Mouse (Mus musculus): ENCODE results near the gene 4931422A03Rik. TPM values are rescaled to one million over a fixed set of nuclear protein-coding genes. Genes with fewer than 3 reads are reported as not detected.

4931422A03Rik gene
- polyA plus RNA-seq, 1 experiment from 2014 or later, result 1.9 TPM

DNA sequence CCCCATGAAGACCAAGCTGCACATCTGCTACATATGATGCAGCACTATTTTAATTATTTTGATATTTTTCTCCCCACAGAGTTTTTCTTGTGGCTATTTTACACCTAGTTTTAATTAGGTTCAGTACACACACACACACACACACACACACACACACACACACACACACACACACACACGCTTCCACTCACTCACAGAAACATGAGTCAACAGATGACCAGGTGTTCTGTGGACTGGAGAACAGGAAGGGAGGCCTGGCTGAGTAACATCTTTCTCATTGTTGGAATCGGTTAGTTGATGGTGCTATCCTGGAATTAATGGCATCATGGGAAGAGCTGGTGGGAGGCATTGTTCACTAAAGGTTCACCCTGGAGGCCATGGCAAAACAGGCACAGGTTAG lies 90.5 kb downstream of the 4931422A03Rik start:
- 90% methylated on average over 2 of the region's 2 CpGs for WGBS
- Histone ChIP-seq H3K4me3 (no peak overlapping the region), H3K9me3 (no peaks in the 10 kb centered on the region), H3K36me3 (no peaks in the 10 kb centered on the region), H3K4me1 (peaks cover 15% of the 10 kb centered on the region; the same call in 1 of the 2 replicates), H3K27ac (no peak overlapping the region), H3K27me3 (ENCODE audit: insufficient read depth, poor library complexity, severe bottlenecking) (peaks cover 8% of the 10 kb centered on the region; the same call in 1 of the 2 replicates)
- DNase-seq (ENCODE audit: low spot score), result no peak

DNA sequence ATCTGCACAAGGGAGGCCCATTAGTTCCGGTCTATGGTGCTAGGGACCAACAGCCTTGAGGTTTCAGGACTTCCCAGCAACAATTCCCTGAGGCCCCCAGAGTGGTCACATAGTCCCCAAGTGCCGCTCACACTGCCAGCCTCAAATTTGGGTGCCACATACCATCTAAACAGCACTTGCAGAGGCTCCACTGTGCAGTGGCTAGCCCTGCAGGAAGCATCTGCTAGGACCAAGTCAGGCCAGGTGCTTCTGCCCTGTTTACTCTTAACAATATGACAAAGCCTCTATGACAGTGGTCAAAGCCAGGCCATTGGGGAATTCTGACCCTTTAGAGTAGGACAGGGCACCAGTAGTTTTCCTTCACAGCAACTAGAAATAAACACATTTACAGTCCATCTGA lies 91.5 kb downstream of the 4931422A03Rik start:
- Histone ChIP-seq H3K4me3 (no peak overlapping the region), H3K27ac (no peak overlapping the region), H3K27me3 (ENCODE audit: insufficient read depth, poor library complexity, severe bottlenecking) (peaks cover 6% of the 10 kb centered on the region; the same call in 1 of the 2 replicates), H3K36me3 (no peaks in the 10 kb centered on the region), H3K9me3 (no peaks in the 10 kb centered on the region), H3K4me1 (peaks cover 19% of the 10 kb centered on the region)
- DNase-seq (ENCODE audit: low spot score), result no peak
- WGBS, result 91% methylated on average over 2 of the region's 2 CpGs

DNA sequence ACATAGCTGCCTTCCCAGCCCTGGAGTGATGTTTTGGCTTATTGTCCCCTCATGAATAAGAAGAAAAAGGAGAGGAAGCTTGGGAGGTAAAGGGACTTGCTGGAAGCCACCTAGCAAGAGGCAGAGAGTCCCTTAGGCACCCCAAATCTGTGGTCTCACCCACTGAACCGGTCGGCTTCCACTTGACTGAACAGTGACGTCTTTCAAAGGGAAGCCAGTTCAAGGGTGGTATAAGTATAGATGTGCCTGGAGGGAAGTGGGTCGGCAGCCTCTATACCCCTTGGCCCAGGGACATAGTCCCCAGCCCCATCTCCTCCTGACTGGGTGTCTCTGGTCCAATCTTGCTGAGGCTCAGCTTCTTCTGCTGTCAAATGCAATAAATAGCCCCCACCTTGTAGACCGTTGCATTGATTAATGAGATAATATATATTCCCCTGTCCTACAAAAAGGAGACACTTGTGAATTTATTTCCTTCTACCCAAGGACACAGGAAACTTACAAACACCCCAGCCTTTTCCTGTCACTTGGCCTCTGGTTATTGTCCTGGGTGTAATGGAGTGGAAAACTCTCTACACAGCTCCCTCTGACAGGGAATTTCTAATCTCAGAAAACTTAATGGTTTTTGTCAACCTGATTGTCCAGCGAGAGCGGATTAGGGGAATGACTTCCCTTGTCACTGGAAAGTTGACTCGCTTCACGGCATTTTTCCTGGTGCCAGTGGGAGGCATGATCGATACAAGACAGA lies 92.3 kb downstream of the 4931422A03Rik start:
- Histone ChIP-seq H3K36me3 (no peaks in the 10 kb centered on the region), H3K4me3 (no peak overlapping the region), H3K4me1 (peaks cover 22% of the 10 kb centered on the region), H3K9me3 (no peaks in the 10 kb centered on the region), H3K27me3 (ENCODE audit: insufficient read depth, poor library complexity, severe bottlenecking) (peaks cover 5% of the 10 kb centered on the region; the same call in 1 of the 2 replicates), H3K27ac (no peak overlapping the region)
- WGBS, result 51% methylated on average over 10 of the region's 10 CpGs
- DNase-seq (ENCODE audit: low spot score), result no peak

DNA sequence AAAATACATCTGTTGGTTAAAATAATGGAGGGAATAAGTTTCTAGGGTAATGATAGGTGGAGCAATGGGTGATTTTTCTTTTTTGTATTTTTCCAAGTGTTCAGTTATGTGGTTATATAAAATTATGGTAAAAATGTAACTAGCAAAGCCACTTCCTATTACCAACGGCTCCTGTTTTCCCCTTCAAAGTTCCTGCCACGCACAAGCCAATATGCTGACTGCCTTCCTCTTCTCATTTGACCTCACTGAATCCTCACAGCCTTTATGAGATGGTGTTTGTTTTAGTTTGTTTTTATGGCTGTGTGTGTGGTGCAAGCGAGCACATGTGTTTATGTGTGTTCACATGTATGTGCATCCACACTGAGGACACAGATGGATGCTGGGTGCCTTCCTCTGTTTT lies 93.5 kb downstream of the 4931422A03Rik start:
- Histone ChIP-seq H3K4me1 (peaks cover 25% of the 10 kb centered on the region), H3K36me3 (no peaks in the 10 kb centered on the region), H3K4me3 (no peak overlapping the region), H3K9me3 (no peaks in the 10 kb centered on the region), H3K27ac (no peak overlapping the region), H3K27me3 (ENCODE audit: insufficient read depth, poor library complexity, severe bottlenecking) (no peaks in the 10 kb centered on the region)
- WGBS, result 89% methylated on average over 3 of the region's 3 CpGs
- DNase-seq (ENCODE audit: low spot score), result no peak

DNA sequence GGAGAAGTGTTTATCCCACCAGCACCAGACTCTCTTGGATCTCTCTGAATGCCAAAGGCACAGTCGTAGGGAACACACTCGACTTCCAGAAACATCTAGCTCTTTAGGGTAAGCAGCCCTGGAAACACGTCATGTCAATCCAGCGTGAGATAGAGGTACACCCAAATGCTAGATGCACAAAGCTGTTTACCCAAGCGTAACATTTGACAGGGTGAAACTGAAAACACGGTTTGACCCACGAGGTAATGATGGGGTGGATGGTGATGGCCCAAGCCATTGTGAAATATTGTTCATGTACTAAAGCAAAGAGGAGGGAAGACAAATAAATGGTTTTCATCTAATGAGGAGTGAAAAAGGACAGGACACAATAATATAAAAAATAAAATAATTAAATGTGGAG lies 93.9 kb downstream of the 4931422A03Rik start:
- H3K9me3 ChIP-seq, result no peaks in the 10 kb centered on the region
- no peaks in the 10 kb centered on the region for H3K27me3 ChIP-seq (ENCODE audit: insufficient read depth, poor library complexity, severe bottlenecking)
- no peak for DNase-seq (ENCODE audit: low spot score)
- H3K4me1 ChIP-seq, result peaks cover 25% of the 10 kb centered on the region
- no peaks in the 10 kb centered on the region for H3K36me3 ChIP-seq
- 72% methylated on average over 7 of the region's 7 CpGs for WGBS
- H3K4me3 ChIP-seq, result no peak overlapping the region
- H3K27ac ChIP-seq, result no peak overlapping the region

DNA sequence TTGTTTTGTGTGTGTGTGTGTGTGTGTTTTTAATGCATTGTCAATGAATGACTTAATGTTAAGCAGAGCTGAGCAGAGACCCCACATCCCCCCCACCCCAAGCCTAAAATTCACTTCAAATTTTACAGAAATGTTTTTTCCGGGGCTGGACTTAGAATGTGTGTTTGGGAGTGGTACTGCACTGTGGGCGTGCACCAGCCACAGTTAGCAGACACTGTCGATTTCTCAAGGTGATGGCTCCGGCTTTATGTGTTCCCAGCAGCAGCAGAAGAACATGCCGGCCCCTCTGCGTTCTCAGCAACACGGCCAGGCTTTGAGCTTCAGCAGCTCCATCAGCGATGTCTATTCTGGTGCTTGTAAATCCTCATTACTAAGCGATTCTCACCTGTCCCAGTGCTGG lies 95.7 kb downstream of the 4931422A03Rik start:
- H3K9me3 ChIP-seq, result no peaks in the 10 kb centered on the region
- peaks cover 25% of the 10 kb centered on the region for H3K4me1 ChIP-seq
- H3K27me3 ChIP-seq (ENCODE audit: insufficient read depth, poor library complexity, severe bottlenecking), result no peaks in the 10 kb centered on the region
- no peak overlapping the region for H3K4me3 ChIP-seq
- no peak overlapping the region for H3K27ac ChIP-seq
- 70% methylated on average over 9 of the region's 9 CpGs for WGBS
- no peak for DNase-seq (ENCODE audit: low spot score)
- no peaks in the 10 kb centered on the region for H3K36me3 ChIP-seq

DNA sequence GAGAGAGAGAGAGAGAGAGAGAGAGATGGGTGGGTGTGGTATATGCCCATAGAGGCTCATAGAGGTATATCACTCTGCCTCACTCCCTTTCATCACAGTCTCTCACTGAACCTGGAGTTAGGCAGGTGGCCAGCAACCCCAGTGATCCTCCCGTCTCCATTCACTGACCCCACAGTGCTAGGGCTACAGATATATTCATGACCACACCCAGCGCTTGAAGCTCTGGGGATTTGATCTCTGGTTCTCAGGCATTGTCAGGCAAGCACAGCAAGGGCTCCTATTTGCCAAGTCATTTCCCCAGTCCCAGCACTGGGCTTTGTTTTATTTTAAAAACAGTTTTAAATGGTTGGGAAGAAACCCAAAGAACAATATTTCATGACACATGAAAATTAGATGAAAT lies 96.1 kb downstream of the 4931422A03Rik start:
- WGBS, result 54% methylated on average over 2 of the region's 2 CpGs
- Histone ChIP-seq H3K4me1 (peaks cover 25% of the 10 kb centered on the region), H3K27ac (no peak overlapping the region), H3K27me3 (ENCODE audit: insufficient read depth, poor library complexity, severe bottlenecking) (no peaks in the 10 kb centered on the region), H3K4me3 (no peak overlapping the region), H3K9me3 (no peaks in the 10 kb centered on the region), H3K36me3 (no peaks in the 10 kb centered on the region)
- no peak for DNase-seq (ENCODE audit: low spot score)

DNA sequence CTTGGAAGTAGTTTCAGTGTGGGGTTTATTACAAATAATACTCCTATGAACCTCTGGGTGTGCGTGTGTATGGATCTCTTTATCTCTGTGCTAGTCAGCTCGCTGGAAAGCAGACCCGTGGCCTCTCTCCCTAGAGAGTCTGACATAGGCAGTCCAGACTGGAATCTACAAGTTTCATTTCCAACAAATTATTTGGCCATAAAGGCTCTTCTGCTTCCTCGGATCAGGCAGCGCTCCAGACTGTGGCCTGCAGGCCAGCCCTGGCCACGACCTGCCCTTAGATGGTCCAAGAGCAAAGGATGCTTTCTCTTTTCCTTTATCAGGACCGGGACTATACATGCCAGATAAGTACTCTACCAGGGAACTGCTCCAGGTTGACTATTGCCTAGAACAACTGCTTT lies 96.7 kb downstream of the 4931422A03Rik start:
- Histone ChIP-seq H3K4me3 (no peak overlapping the region), H3K27ac (no peak overlapping the region), H3K27me3 (ENCODE audit: insufficient read depth, poor library complexity, severe bottlenecking) (no peaks in the 10 kb centered on the region), H3K4me1 (peaks cover 22% of the 10 kb centered on the region), H3K36me3 (no peaks in the 10 kb centered on the region), H3K9me3 (no peaks in the 10 kb centered on the region)
- no peak for DNase-seq (ENCODE audit: low spot score)
- 56% methylated on average over 7 of the region's 7 CpGs for whole genome bisulfite sequencing

DNA sequence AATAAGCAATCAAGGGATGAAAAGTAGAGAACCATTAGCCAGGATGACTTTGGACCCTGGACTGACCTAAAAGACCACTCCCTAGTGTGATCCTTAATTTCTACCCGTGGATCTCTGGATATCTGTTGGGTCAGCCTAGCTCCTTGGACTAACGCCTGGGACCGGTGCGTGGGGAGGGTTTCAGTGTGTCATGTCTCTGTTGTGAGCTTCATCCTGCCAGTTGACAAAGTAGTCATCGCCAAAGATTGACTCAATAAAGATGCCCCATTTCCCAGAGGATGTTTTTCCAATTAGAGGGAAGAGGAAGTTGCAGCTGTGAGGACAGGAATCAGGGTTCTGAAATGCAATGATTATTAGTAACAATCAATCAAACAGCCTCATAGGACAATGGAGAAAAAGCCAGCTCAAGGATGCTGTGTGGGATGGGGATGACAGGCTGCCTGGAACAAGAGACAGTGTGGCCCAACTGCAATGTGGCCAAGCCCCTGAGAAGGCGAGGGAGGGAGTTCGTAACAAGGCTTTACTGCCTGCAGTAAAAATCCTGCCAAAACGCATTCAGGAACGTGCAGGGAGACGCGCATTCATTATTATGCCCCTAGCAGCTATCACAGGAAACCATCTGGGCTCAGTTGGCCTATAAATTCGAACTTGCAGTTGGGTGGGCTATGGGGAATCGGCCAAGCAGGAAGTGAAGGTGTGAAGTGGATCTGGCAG lies 97.7 kb downstream of the 4931422A03Rik start:
- Histone ChIP-seq H3K4me3 (no peak overlapping the region), H3K4me1 (peaks cover 12% of the 10 kb centered on the region), H3K36me3 (no peaks in the 10 kb centered on the region), H3K27ac (no peak overlapping the region), H3K9me3 (no peaks in the 10 kb centered on the region), H3K27me3 (ENCODE audit: insufficient read depth, poor library complexity, severe bottlenecking) (no peaks in the 10 kb centered on the region)
- 66% methylated on average over 13 of the region's 13 CpGs for WGBS
- no peak for DNase-seq (ENCODE audit: low spot score)

DNA sequence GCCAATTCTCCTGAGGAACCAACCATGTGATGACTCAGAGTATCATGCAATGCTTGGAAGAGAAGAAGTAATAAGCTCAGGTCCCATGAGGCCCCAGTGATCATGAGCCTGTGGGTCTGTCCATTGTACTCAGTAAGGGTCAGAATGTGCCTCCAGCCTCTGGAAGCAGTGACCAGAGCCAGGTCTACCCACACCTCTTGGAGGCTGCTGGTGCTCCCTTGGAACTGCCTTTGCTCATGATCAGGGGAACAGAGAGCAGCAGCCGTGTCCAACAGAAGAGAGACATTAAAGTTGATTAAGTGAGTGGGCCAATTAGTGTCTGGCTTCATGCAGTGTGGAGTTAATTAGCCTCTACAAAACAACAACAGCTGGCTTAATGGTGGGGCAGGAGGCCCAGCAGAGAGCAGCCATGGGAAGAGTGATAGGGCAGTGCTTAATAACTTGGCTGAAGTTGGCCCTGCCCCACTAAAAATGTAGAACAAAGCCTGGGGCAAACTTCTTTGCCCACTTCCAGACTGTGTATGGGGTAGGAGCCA lies 100.5 kb downstream of the 4931422A03Rik start:
- H3K9me3 ChIP-seq, result no peaks in the 10 kb centered on the region
- H3K27ac ChIP-seq, result no peak overlapping the region
- H3K4me3 ChIP-seq, result no peak overlapping the region
- no peaks in the 10 kb centered on the region for H3K27me3 ChIP-seq (ENCODE audit: insufficient read depth, poor library complexity, severe bottlenecking)
- no peaks in the 10 kb centered on the region for H3K36me3 ChIP-seq
- WGBS, result 59% methylated on average over 1 of the region's 1 CpGs
- peaks cover 11% of the 10 kb centered on the region for H3K4me1 ChIP-seq
- no peak for DNase-seq (ENCODE audit: low spot score)

DNA sequence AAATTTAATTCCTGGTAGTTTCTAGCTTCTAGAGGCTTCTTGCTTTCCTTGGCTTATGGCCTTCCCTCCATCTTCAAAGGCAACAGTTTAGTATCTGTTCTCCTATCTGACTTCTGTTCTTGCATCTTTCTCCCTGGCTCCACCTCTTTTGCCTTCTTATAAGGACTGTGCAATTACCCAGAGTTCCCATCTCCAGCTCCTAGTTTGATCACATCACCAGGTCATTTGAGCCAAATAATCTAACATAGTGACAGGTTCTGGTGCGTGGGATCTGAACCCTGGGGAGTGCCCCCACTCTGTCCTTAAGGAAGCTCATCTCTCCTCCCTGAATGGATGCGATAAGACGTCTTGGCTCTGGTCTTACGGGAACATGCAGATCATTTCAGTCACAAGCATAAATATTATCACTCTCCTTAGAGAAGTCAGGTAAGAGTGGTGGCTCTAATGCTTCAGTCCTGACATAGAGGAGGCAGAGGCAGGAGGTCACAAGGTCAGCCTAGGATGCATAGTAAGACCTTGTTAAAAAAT lies 101.5 kb downstream of the 4931422A03Rik start:
- Histone ChIP-seq H3K36me3 (no peaks in the 10 kb centered on the region), H3K9me3 (no peaks in the 10 kb centered on the region), H3K4me3 (no peak overlapping the region), H3K4me1 (peaks cover 6% of the 10 kb centered on the region; the same call in 1 of the 2 replicates), H3K27ac (no peak overlapping the region), H3K27me3 (ENCODE audit: insufficient read depth, poor library complexity, severe bottlenecking) (no peaks in the 10 kb centered on the region)
- DNase-seq (ENCODE audit: low spot score), result no peak
- 78% methylated on average over 4 of the region's 4 CpGs for WGBS

DNA sequence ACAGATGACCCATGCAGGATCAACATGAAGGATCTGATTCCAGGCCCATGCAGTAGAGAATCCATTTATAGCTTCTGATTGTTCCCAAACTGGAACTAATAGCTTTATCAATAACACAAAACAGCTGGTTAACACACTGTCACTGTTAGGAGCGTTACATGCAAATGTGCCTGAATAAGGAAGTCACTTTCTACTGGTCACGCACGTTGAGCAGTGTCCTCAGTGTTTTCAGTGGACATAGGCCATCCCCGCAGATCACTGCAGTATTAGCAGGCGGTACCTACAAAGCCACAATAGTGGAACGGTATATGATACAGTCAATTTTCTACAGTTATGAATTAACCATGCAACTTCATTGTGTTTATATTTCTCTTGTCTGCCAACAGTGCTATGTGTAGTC lies 108.7 kb downstream of the 4931422A03Rik start:
- WGBS, result 88% methylated on average over 6 of the region's 6 CpGs
- DNase-seq (ENCODE audit: low spot score), result no peak
- Histone ChIP-seq H3K4me1 (no peaks in the 10 kb centered on the region), H3K36me3 (no peaks in the 10 kb centered on the region), H3K27ac (no peak overlapping the region), H3K9me3 (no peaks in the 10 kb centered on the region), H3K4me3 (no peak overlapping the region), H3K27me3 (ENCODE audit: insufficient read depth, poor library complexity, severe bottlenecking) (no peaks in the 10 kb centered on the region)

DNA sequence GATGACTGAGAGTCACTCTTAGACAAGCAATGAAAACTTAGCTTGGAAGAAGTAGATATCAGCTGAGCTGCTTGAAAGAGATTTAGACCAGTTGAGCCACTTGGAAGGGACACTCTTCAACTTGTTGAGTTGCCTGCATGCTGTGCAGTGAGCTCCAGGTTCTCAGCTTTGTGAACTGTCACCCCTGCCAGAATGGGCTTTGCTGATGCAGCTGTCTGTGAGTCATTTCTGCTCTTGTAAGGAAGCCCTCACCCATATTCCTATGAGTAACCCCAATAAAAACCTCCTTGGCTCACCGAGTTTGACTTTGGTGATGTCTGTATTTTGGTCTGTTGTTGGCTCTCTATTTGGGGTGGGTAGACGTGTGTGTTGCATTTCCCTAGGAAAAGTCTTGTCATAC lies 109.8 kb downstream of the 4931422A03Rik start:
- 83% methylated on average over 2 of the region's 2 CpGs for WGBS
- H3K4me3 ChIP-seq, result no peak overlapping the region
- H3K9me3 ChIP-seq, result no peaks in the 10 kb centered on the region
- no peak overlapping the region for H3K27ac ChIP-seq
- H3K4me1 ChIP-seq, result no peaks in the 10 kb centered on the region
- no peaks in the 10 kb centered on the region for H3K27me3 ChIP-seq (ENCODE audit: insufficient read depth, poor library complexity, severe bottlenecking)
- no peaks in the 10 kb centered on the region for H3K36me3 ChIP-seq
- no peak for DNase-seq (ENCODE audit: low spot score)

All from heart, embryonic 10.5 days (tissue).